Mouse (Mus musculus): ENCODE measurements around the gene Adarb1. TPM values are rescaled to one million over a fixed set of nuclear protein-coding genes. Genes with fewer than 3 reads are reported as not detected.

Gene Adarb1
- polyA plus RNA-seq, 1 experiment from 2014 or later, result 6.2 TPM

- ATAC-seq (replicated peaks; ENCODE audit: low FRiP score) (no peak), DNase-seq (ENCODE audit: low spot score) (peak; percentile 6)
- Histone ChIP-seq H3K4me2 (ENCODE audit: low read depth, low read length, severe bottlenecking) (no peak overlapping the region), H3K9ac (ENCODE audit: low read length) (no peak overlapping the region), H3K27ac (ENCODE audit: low read depth, low read length) (no peak overlapping the region), H3K27me3 (ENCODE audit: control insufficient read depth, insufficient read depth, low read length) (no peaks in the 10 kb centered on the region), H3K9me3 (ENCODE audit: control insufficient read depth, low read length) (no peaks in the 10 kb centered on the region), H3K36me3 (ENCODE audit: control insufficient read depth, insufficient read depth, low read length) (no peaks in the 10 kb centered on the region), H3K4me3 (ENCODE audit: low read depth, low read length) (no peak overlapping the region), H3K4me1 (replicated peaks; ENCODE audit: control insufficient read depth, insufficient read depth, low read length) (no peaks in the 10 kb centered on the region)
- WGBS, result 86% methylated on average over 4 of the region's 4 CpGs
Observed at GRCm38 (mm10) chr10:77385731-77386130, 32.3 kb downstream of the Adarb1 start.

GRCm38 (mm10) chr10:77383045-77383444, 35.0 kb downstream of the Adarb1 start:
- ATAC-seq (replicated peaks; ENCODE audit: low FRiP score) (no peak), DNase-seq (ENCODE audit: low spot score) (no peak)
- H3K4me1 ChIP-seq (replicated peaks; ENCODE audit: control insufficient read depth, insufficient read depth, low read length), result no peaks in the 10 kb centered on the region
- no peaks in the 10 kb centered on the region for H3K9me3 ChIP-seq (ENCODE audit: control insufficient read depth, low read length)
- H3K4me3 ChIP-seq (ENCODE audit: low read depth, low read length), result no peak overlapping the region
- WGBS, result 90% methylated on average over 8 of the region's 8 CpGs
- H3K27ac ChIP-seq (ENCODE audit: low read depth, low read length), result no peak overlapping the region
- no peaks in the 10 kb centered on the region for H3K27me3 ChIP-seq (ENCODE audit: control insufficient read depth, insufficient read depth, low read length)
- H3K36me3 ChIP-seq (ENCODE audit: control insufficient read depth, insufficient read depth, low read length), result no peaks in the 10 kb centered on the region
- no peak overlapping the region for H3K4me2 ChIP-seq (ENCODE audit: low read depth, low read length, severe bottlenecking)
- H3K9ac ChIP-seq (ENCODE audit: low read length), result no peak overlapping the region

GRCm38 (mm10) chr10:77381191-77381590, 36.9 kb downstream of the Adarb1 start:
- no peak overlapping the region for H3K27ac ChIP-seq (ENCODE audit: low read depth, low read length)
- no peak overlapping the region for H3K4me2 ChIP-seq (ENCODE audit: low read depth, low read length, severe bottlenecking)
- DNase-seq (ENCODE audit: low spot score) (no peak), ATAC-seq (replicated peaks; ENCODE audit: low FRiP score) (no peak)
- H3K4me1 ChIP-seq (replicated peaks; ENCODE audit: control insufficient read depth, insufficient read depth, low read length), result no peaks in the 10 kb centered on the region
- no peak overlapping the region for H3K4me3 ChIP-seq (ENCODE audit: low read depth, low read length)
- H3K9ac ChIP-seq (ENCODE audit: low read length), result no peak overlapping the region
- WGBS, result 48% methylated on average over 2 of the region's 2 CpGs
- no peaks in the 10 kb centered on the region for H3K9me3 ChIP-seq (ENCODE audit: control insufficient read depth, low read length)
- H3K36me3 ChIP-seq (ENCODE audit: control insufficient read depth, insufficient read depth, low read length), result no peaks in the 10 kb centered on the region
- no peaks in the 10 kb centered on the region for H3K27me3 ChIP-seq (ENCODE audit: control insufficient read depth, insufficient read depth, low read length)

GRCm38 (mm10) chr10:77380716-77381115, 37.4 kb downstream of the Adarb1 start:
- ATAC-seq (replicated peaks; ENCODE audit: low FRiP score) (no peak), DNase-seq (ENCODE audit: low spot score) (no peak)
- Histone ChIP-seq H3K27me3 (ENCODE audit: control insufficient read depth, insufficient read depth, low read length) (no peaks in the 10 kb centered on the region), H3K9ac (ENCODE audit: low read length) (no peak overlapping the region), H3K36me3 (ENCODE audit: control insufficient read depth, insufficient read depth, low read length) (no peaks in the 10 kb centered on the region), H3K4me1 (replicated peaks; ENCODE audit: control insufficient read depth, insufficient read depth, low read length) (no peaks in the 10 kb centered on the region), H3K4me3 (ENCODE audit: low read depth, low read length) (no peak overlapping the region), H3K27ac (ENCODE audit: low read depth, low read length) (no peak overlapping the region), H3K9me3 (ENCODE audit: control insufficient read depth, low read length) (no peaks in the 10 kb centered on the region), H3K4me2 (ENCODE audit: low read depth, low read length, severe bottlenecking) (no peak overlapping the region)
- WGBS, result 76% methylated on average over 6 of the region's 6 CpGs

- Histone ChIP-seq H3K4me1 (replicated peaks; ENCODE audit: control insufficient read depth, insufficient read depth, low read length) (no peaks in the 10 kb centered on the region), H3K27ac (ENCODE audit: low read depth, low read length) (no peak overlapping the region), H3K4me3 (ENCODE audit: low read depth, low read length) (no peak overlapping the region), H3K9me3 (ENCODE audit: control insufficient read depth, low read length) (no peaks in the 10 kb centered on the region), H3K4me2 (ENCODE audit: low read depth, low read length, severe bottlenecking) (no peak overlapping the region), H3K36me3 (ENCODE audit: control insufficient read depth, insufficient read depth, low read length) (no peaks in the 10 kb centered on the region), H3K27me3 (ENCODE audit: control insufficient read depth, insufficient read depth, low read length) (no peaks in the 10 kb centered on the region), H3K9ac (ENCODE audit: low read length) (no peak overlapping the region)
- WGBS, result 97% methylated on average over 4 of the region's 4 CpGs
- DNase-seq (ENCODE audit: low spot score) (no peak), ATAC-seq (replicated peaks; ENCODE audit: low FRiP score) (no peak)
Observed at GRCm38 (mm10) chr10:77379199-77379598, 38.9 kb downstream of the Adarb1 start.

GRCm38 (mm10) chr10:77376056-77376455, 42.0 kb downstream of the Adarb1 start:
- no peak for DNase-seq (ENCODE audit: low spot score)
- H3K4me2 ChIP-seq (ENCODE audit: low read depth, low read length, severe bottlenecking), result no peak overlapping the region
- no peaks in the 10 kb centered on the region for H3K9me3 ChIP-seq (ENCODE audit: control insufficient read depth, low read length)
- 83% methylated on average over 1 of the region's 1 CpGs for WGBS
- H3K36me3 ChIP-seq (ENCODE audit: control insufficient read depth, insufficient read depth, low read length), result no peaks in the 10 kb centered on the region
- no peak overlapping the region for H3K9ac ChIP-seq (ENCODE audit: low read length)
- no peak overlapping the region for H3K27ac ChIP-seq (ENCODE audit: low read depth, low read length)
- no peaks in the 10 kb centered on the region for H3K27me3 ChIP-seq (ENCODE audit: control insufficient read depth, insufficient read depth, low read length)
- no peaks in the 10 kb centered on the region for H3K4me1 ChIP-seq (replicated peaks; ENCODE audit: control insufficient read depth, insufficient read depth, low read length)
- no peak overlapping the region for H3K4me3 ChIP-seq (ENCODE audit: low read depth, low read length)
- no peak for ATAC-seq (replicated peaks; ENCODE audit: low FRiP score)

GRCm38 (mm10) chr10:77374948-77375347, 43.1 kb downstream of the Adarb1 start:
- H3K4me2 ChIP-seq (ENCODE audit: low read depth, low read length, severe bottlenecking), result no peak overlapping the region
- H3K4me1 ChIP-seq (replicated peaks; ENCODE audit: control insufficient read depth, insufficient read depth, low read length), result no peaks in the 10 kb centered on the region
- ATAC-seq (replicated peaks; ENCODE audit: low FRiP score) (no peak), DNase-seq (ENCODE audit: low spot score) (no peak)
- no peak overlapping the region for H3K4me3 ChIP-seq (ENCODE audit: low read depth, low read length)
- no peak overlapping the region for H3K9ac ChIP-seq (ENCODE audit: low read length)
- no peaks in the 10 kb centered on the region for H3K36me3 ChIP-seq (ENCODE audit: control insufficient read depth, insufficient read depth, low read length)
- 92% methylated on average over 1 of the region's 1 CpGs for WGBS
- H3K27ac ChIP-seq (ENCODE audit: low read depth, low read length), result no peak overlapping the region
- no peaks in the 10 kb centered on the region for H3K9me3 ChIP-seq (ENCODE audit: control insufficient read depth, low read length)
- no peaks in the 10 kb centered on the region for H3K27me3 ChIP-seq (ENCODE audit: control insufficient read depth, insufficient read depth, low read length)

- Histone ChIP-seq H3K27ac (ENCODE audit: low read depth, low read length) (no peak overlapping the region), H3K4me2 (ENCODE audit: low read depth, low read length, severe bottlenecking) (no peak overlapping the region), H3K4me1 (replicated peaks; ENCODE audit: control insufficient read depth, insufficient read depth, low read length) (no peaks in the 10 kb centered on the region), H3K36me3 (ENCODE audit: control insufficient read depth, insufficient read depth, low read length) (no peaks in the 10 kb centered on the region), H3K27me3 (ENCODE audit: control insufficient read depth, insufficient read depth, low read length) (no peaks in the 10 kb centered on the region), H3K9ac (ENCODE audit: low read length) (no peak overlapping the region), H3K4me3 (ENCODE audit: low read depth, low read length) (no peak overlapping the region), H3K9me3 (ENCODE audit: control insufficient read depth, low read length) (no peaks in the 10 kb centered on the region)
- WGBS, result 88% methylated on average over 5 of the region's 5 CpGs
- ATAC-seq (replicated peaks; ENCODE audit: low FRiP score) (no peak), DNase-seq (ENCODE audit: low spot score) (no peak)
Observed at GRCm38 (mm10) chr10:77374407-77374806, 43.7 kb downstream of the Adarb1 start.

- WGBS, result 93% methylated on average over 5 of the region's 5 CpGs
- no peak overlapping the region for H3K27ac ChIP-seq (ENCODE audit: low read depth, low read length)
- H3K4me3 ChIP-seq (ENCODE audit: low read depth, low read length), result no peak overlapping the region
- H3K36me3 ChIP-seq (ENCODE audit: control insufficient read depth, insufficient read depth, low read length), result no peaks in the 10 kb centered on the region
- ATAC-seq (replicated peaks; ENCODE audit: low FRiP score) (no peak), DNase-seq (ENCODE audit: low spot score) (no peak)
- H3K27me3 ChIP-seq (ENCODE audit: control insufficient read depth, insufficient read depth, low read length), result no peaks in the 10 kb centered on the region
- H3K4me1 ChIP-seq (replicated peaks; ENCODE audit: control insufficient read depth, insufficient read depth, low read length), result no peaks in the 10 kb centered on the region
- H3K9me3 ChIP-seq (ENCODE audit: control insufficient read depth, low read length), result no peaks in the 10 kb centered on the region
- no peak overlapping the region for H3K9ac ChIP-seq (ENCODE audit: low read length)
- no peak overlapping the region for H3K4me2 ChIP-seq (ENCODE audit: low read depth, low read length, severe bottlenecking)
Observed at GRCm38 (mm10) chr10:77370129-77370528, 47.9 kb downstream of the Adarb1 start.
